Mouse (Mus musculus) kidney, postnatal 4 days (tissue): ENCODE measurements at regions not wholly inside any gene's neighbourhood (a gene's known extent, or its start where the extent isn't known, plus 50 kb on each side); places are given as distances from the start of the nearest gene placed in this dataset.
A peak's percentile ranks its signal among the peaks of the same experiment; 100 is the strongest.
"Not testable (repeated sequence)": the region's sequence is repeated elsewhere in the genome, so short reads cannot be mapped to it uniquely, and the experiment has no call there.

Source experiments
- DNase-seq, 2 experiments: peaks; one replicate each; pipeline ENCODE4 v3.0.0; 2021; ENCODE audit warnings: mixed read lengths in 2 of 2

- no peak for DNase-seq
Measured at GRCm38 (mm10) chr8:8919040-8919439, 228.7 kb upstream of the Arglu1 start.

GRCm38 (mm10) chr8:8907478-8908165, 217.3 kb upstream of the Arglu1 start:
- DNase-seq, result no peak

- no peak for DNase-seq
Measured at GRCm38 (mm10) chr8:8892996-8893395, 202.7 kb upstream of the Arglu1 start.

- no peak for DNase-seq
Measured at GRCm38 (mm10) chr8:8877286-8877685, 187.0 kb upstream of the Arglu1 start.

- no peak for DNase-seq
Measured at GRCm38 (mm10) chr8:8876879-8877278, 186.6 kb upstream of the Arglu1 start.

- DNase-seq, result no peak
Measured at GRCm38 (mm10) chr8:8876469-8876868, 186.1 kb upstream of the Arglu1 start.

- DNase-seq, result no peak
Measured at GRCm38 (mm10) chr8:8871938-8872337, 181.6 kb upstream of the Arglu1 start.

- DNase-seq, result no peak
Measured at GRCm38 (mm10) chr8:8871039-8871438, 180.7 kb upstream of the Arglu1 start.

GRCm38 (mm10) chr8:8870487-8870886, 180.2 kb upstream of the Arglu1 start:
- no peak for DNase-seq

GRCm38 (mm10) chr8:8869338-8869737, 179.0 kb upstream of the Arglu1 start:
- DNase-seq, result no peak

- DNase-seq, result no peak
Measured at GRCm38 (mm10) chr8:8867924-8868323, 177.6 kb upstream of the Arglu1 start.

GRCm38 (mm10) chr8:8867126-8867777, 176.9 kb upstream of the Arglu1 start:
- DNase-seq, result peak in 1 of 2 experiments; percentile 42

GRCm38 (mm10) chr8:8862767-8863166, 172.4 kb upstream of the Arglu1 start:
- DNase-seq, result no peak

GRCm38 (mm10) chr8:8861331-8861940, 171.1 kb upstream of the Arglu1 start:
- DNase-seq, result no peak

- peak in 1 of 2 experiments; percentile 14 for DNase-seq
Measured at GRCm38 (mm10) chr8:8858636-8859035, 168.3 kb upstream of the Arglu1 start.

- DNase-seq, result no peak
Measured at GRCm38 (mm10) chr8:8852656-8853366, 162.5 kb upstream of the Arglu1 start.

- DNase-seq, result no peak
Measured at GRCm38 (mm10) chr8:8851271-8851670, 160.9 kb upstream of the Arglu1 start.

- DNase-seq, result no peak
Measured at GRCm38 (mm10) chr8:8850766-8851165, 160.4 kb upstream of the Arglu1 start.

- DNase-seq, result no peak
Measured at GRCm38 (mm10) chr8:8847579-8847978, 157.3 kb upstream of the Arglu1 start.

- DNase-seq, result no peak
Measured at GRCm38 (mm10) chr8:8842326-8842725, 152.0 kb upstream of the Arglu1 start.

- DNase-seq, result not testable (repeated sequence)
Measured at GRCm38 (mm10) chr8:8836166-8836565, 145.8 kb upstream of the Arglu1 start.

GRCm38 (mm10) chr8:8831306-8831705, 141.0 kb upstream of the Arglu1 start:
- no peak for DNase-seq

- DNase-seq, result peak; percentile 44 to 61
Measured at GRCm38 (mm10) chr8:8829230-8829629, 138.9 kb upstream of the Arglu1 start.
